ENCODE assay signal across 8 mouse cellular contexts in genomic region chr16:6791655-6792054, GRCm38 (mm10).
A peak's percentile ranks its signal among the peaks of the same experiment; 100 is the strongest.
DNase-seq lines count a peak whose midpoint lies in the region; ATAC-seq lines count a peak whose summit lies in the region.

No protein-coding gene starts in this region.

- peak; percentile 69 for ATAC-seq in cerebellum, adult (ENCODE audit: insufficient number of reproducible peaks, low FRiP score, low TSS enrichment)
- peak; percentile 72 for ATAC-seq in forebrain, embryonic 13.5 days
- ATAC-seq in hindbrain, embryonic 15.5 days (ENCODE audit: low FRiP score, low read depth), result peak; percentile 61; the same call in 1 of the 2 replicates

- H3K9me3 ChIP-seq in forebrain, embryonic 13.5 days (replicated peaks), result no peaks in the 10 kb centered on the region
- no peaks in the 10 kb centered on the region for H3K9me3 ChIP-seq in hindbrain, embryonic 15.5 days

- no peak overlapping the region for H3K9ac ChIP-seq in forebrain, embryonic 13.5 days
- H3K9ac ChIP-seq in hindbrain, embryonic 15.5 days, result no peak overlapping the region

- peak; percentile 42 for DNase-seq in WW6 (ENCODE audit: low read depth, low spot score)
- DNase-seq in layer of hippocampus, postnatal 10 days (ENCODE audit: low spot score in 2 of 2), result peak; percentile 60 to 75
- DNase-seq in mesoderm, embryonic 11.5 days (ENCODE audit: low read depth, low spot score), result peak; percentile 79
- DNase-seq in right cerebral cortex, postnatal 4 days, result peak; percentile 69
- no peak for DNase-seq in spleen, postnatal 14 days (ENCODE audit: low spot score in 2 of 2)

- H3K36me3 ChIP-seq in forebrain, embryonic 13.5 days (ENCODE audit: poor library complexity, severe bottlenecking), result no peaks in the 10 kb centered on the region
- H3K36me3 ChIP-seq in hindbrain, embryonic 15.5 days, result no peaks in the 10 kb centered on the region

- 17% methylated on average over 9 of the region's 9 CpGs for WGBS in forebrain, embryonic 13.5 days
- 14% methylated on average over 9 of the region's 9 CpGs for WGBS in hindbrain, embryonic 15.5 days

- peaks cover 6% of the 10 kb centered on the region; the same call in 1 of the 2 replicates for H3K27me3 ChIP-seq in forebrain, embryonic 13.5 days
- H3K27me3 ChIP-seq in hindbrain, embryonic 15.5 days, result no peaks in the 10 kb centered on the region

- no peak overlapping the region for H3K4me3 ChIP-seq in forebrain, embryonic 13.5 days
- H3K4me3 ChIP-seq in hindbrain, embryonic 15.5 days, result no peak overlapping the region

- H3K4me1 ChIP-seq in forebrain, embryonic 13.5 days, result no peaks in the 10 kb centered on the region
- peaks cover 13% of the 10 kb centered on the region; the same call in 1 of the 2 replicates for H3K4me1 ChIP-seq in hindbrain, embryonic 15.5 days (replicated peaks)

- no peak overlapping the region for H3K27ac ChIP-seq in forebrain, embryonic 13.5 days
- no peak overlapping the region for H3K27ac ChIP-seq in hindbrain, embryonic 15.5 days (replicated peaks)

- H3K4me2 ChIP-seq in forebrain, embryonic 13.5 days, result no peak overlapping the region
- H3K4me2 ChIP-seq in hindbrain, embryonic 15.5 days, result no peak overlapping the region

Comparison
In these comparisons a context has a peak if more than half of its experiments do, and no peak if none do; other contexts are left out.
1. DNase-seq: peak in WW6 (single experiment), layer of hippocampus, postnatal 10 days (2 of 2), mesoderm, embryonic 11.5 days (single experiment) and right cerebral cortex, postnatal 4 days (single experiment); none in spleen, postnatal 14 days (0 of 2).
2. Peak in every context shown above with its lines, with median percentiles within 50 percentile points of each other: ATAC-seq.